7 mouse cellular contexts compared by ENCODE assay signal in genomic region chr11:86738308-86738707, GRCm38 (mm10). TPM values are rescaled to one million over a fixed set of nuclear protein-coding genes. Genes with fewer than 3 reads are reported as not detected.
A peak's percentile ranks its signal among the peaks of the same experiment; 100 is the strongest.
DNase-seq lines count a peak whose midpoint lies in the region; ATAC-seq and TF ChIP-seq lines count a peak whose summit lies in the region.
"Not testable (repeated sequence)": the region's sequence is repeated elsewhere in the genome, so short reads cannot be mapped to it uniquely, and the experiment has no call there.

No protein-coding gene starts in this region.

- not testable (repeated sequence) for ATAC-seq in liver, embryonic 13.5 days (ENCODE audit: low read depth); lung, postnatal 0 days; stomach, postnatal 0 days (ENCODE audit: low FRiP score, low TSS enrichment)

- H3K4me3 ChIP-seq in E14TG2a.4 (replicated peaks; ENCODE audit: low read length); heart, adult 2 months; layer of hippocampus, adult 2 months; liver, embryonic 13.5 days (replicated peaks); lung, postnatal 0 days (ENCODE audit: low read depth, low read length); stomach, postnatal 0 days (ENCODE audit: low read depth, low read length): not testable (repeated sequence)

- not testable (repeated sequence) for H3K27me3 ChIP-seq in E14TG2a.4 (ENCODE audit: insufficient read depth, low read length); heart, adult 2 months (ENCODE audit: control insufficient read depth, insufficient read depth, low read length); liver, embryonic 13.5 days; lung, postnatal 0 days (replicated peaks; ENCODE audit: insufficient read depth, low read length); stomach, postnatal 0 days (ENCODE audit: control insufficient read depth, insufficient read depth, low read length)

- H3K9me3 ChIP-seq in E14TG2a.4 (ENCODE audit: low read length); liver, embryonic 13.5 days (replicated peaks); lung, postnatal 0 days (ENCODE audit: low read length); stomach, postnatal 0 days (ENCODE audit: control insufficient read depth, low read length): not testable (repeated sequence)

- peak overlapping the region; percentile 21; the same call in 1 of the 2 replicates for H3K4me2 ChIP-seq in liver, embryonic 13.5 days
- not testable (repeated sequence) for H3K4me2 ChIP-seq in lung, postnatal 0 days (replicated peaks; ENCODE audit: low read depth, low read length); stomach, postnatal 0 days (replicated peaks; ENCODE audit: low read depth)

- WGBS in heart, adult 2 months: 96% methylated on average over 1 of the region's 1 CpGs
- 94% methylated on average over 1 of the region's 1 CpGs for WGBS in liver, embryonic 13.5 days (ENCODE audit: insufficient replicate concordance)
- 96% methylated on average over 1 of the region's 1 CpGs for WGBS in lung, postnatal 0 days
- 90% methylated on average over 1 of the region's 1 CpGs for WGBS in stomach, postnatal 0 days

- intact Hi-C loops in heart, adult 2 months (cut with DNase I): not testable (repeated sequence)

- peaks cover 37% of the 10 kb centered on the region for H3K36me3 ChIP-seq in E14TG2a.4 (ENCODE audit: insufficient read depth, low read length)
- H3K36me3 ChIP-seq in heart, adult 2 months (ENCODE audit: control insufficient read depth, insufficient read depth, low read length): peaks cover 55% of the 10 kb centered on the region
- H3K36me3 ChIP-seq in liver, embryonic 13.5 days: peaks cover 32% of the 10 kb centered on the region
- not testable (repeated sequence) for H3K36me3 ChIP-seq in lung, postnatal 0 days (ENCODE audit: insufficient read depth, low read length); stomach, postnatal 0 days (ENCODE audit: control insufficient read depth, insufficient read depth, low read length)

- TF ChIP-seq POLR2A in heart, adult 2 months (IDR thresholded peaks at IDR 0.05; ENCODE audit: insufficient read depth, low read depth, low read length): not testable (repeated sequence)

- not testable (repeated sequence) for H3K79me2 ChIP-seq in heart, adult 2 months (replicated peaks; ENCODE audit: control insufficient read depth, insufficient read depth, low read length)

- H3K27ac ChIP-seq in heart, adult 2 months; layer of hippocampus, adult 2 months; lung, postnatal 0 days (ENCODE audit: low read length); stomach, postnatal 0 days (replicated peaks): not testable (repeated sequence)
- peak overlapping the region; percentile 78 for H3K27ac ChIP-seq in liver, embryonic 13.5 days

- not testable (repeated sequence) for H3K9ac ChIP-seq in heart, adult 2 months (ENCODE audit: low read depth, low read length); liver, embryonic 13.5 days; lung, postnatal 0 days (replicated peaks; ENCODE audit: low read depth); stomach, postnatal 0 days (ENCODE audit: low read length)

- peak; percentile 26 for TF ChIP-seq CTCF in E14TG2a.4 (conservative IDR thresholded peaks at IDR 0.05; ENCODE audit: low read length)
- peak; percentile 52 for TF ChIP-seq CTCF in heart, adult 2 months (IDR thresholded peaks at IDR 0.05)
- peak; percentile 58 for TF ChIP-seq CTCF in layer of hippocampus, adult 2 months (conservative IDR thresholded peaks at IDR 0.05)
- peak; percentile 30 for TF ChIP-seq CTCF in lung, postnatal 0 days (IDR thresholded peaks at IDR 0.05)
- peak; percentile 28 for TF ChIP-seq CTCF in stomach, postnatal 0 days (IDR thresholded peaks at IDR 0.05; ENCODE audit: low read depth)

- H3K4me1 ChIP-seq in E14TG2a.4 (replicated peaks; ENCODE audit: low read depth, low read length): peaks cover 36% of the 10 kb centered on the region
- not testable (repeated sequence) for H3K4me1 ChIP-seq in heart, adult 2 months (ENCODE audit: control insufficient read depth, insufficient read depth, low read length); lung, postnatal 0 days (ENCODE audit: insufficient read depth, low read depth, low read length); stomach, postnatal 0 days (replicated peaks; ENCODE audit: control insufficient read depth, insufficient read depth)
- H3K4me1 ChIP-seq in liver, embryonic 13.5 days (replicated peaks): peaks cover 70% of the 10 kb centered on the region

- TF ChIP-seq EP300 in heart, adult 2 months (IDR thresholded peaks at IDR 0.05; ENCODE audit: insufficient read depth, low read depth, low read length); lung, postnatal 0 days (IDR thresholded peaks at IDR 0.05); stomach, postnatal 0 days (optimal IDR thresholded peaks at IDR 0.05): not testable (repeated sequence)

- DNase-seq in ZHBTc4 (ENCODE audit: low read depth, low spot score): peak; percentile 29
- DNase-seq in heart, adult 2 months; layer of hippocampus, adult 2 months (ENCODE audit: low spot score in 2 of 2); liver, embryonic 13.5 days; lung, postnatal 0 days (ENCODE audit: low spot score); stomach, postnatal 0 days (ENCODE audit: low spot score): not testable (repeated sequence)

RNA-seq across cellular contexts. Expression of gene Cltc, which starts 19.1 kb away (rescaled TPM):
- 100 to 1,000 TPM; 143 to 147 TPM for total RNA-seq in heart, adult 2 months (2021)
- 63.2 and 101 TPM in 2 replicates for polyA plus RNA-seq in heart, adult 2 months (2012; rRNA removed)
- total RNA-seq in layer of hippocampus, adult 2 months (2021): 100 to 1,000 TPM; 447 to 456 TPM
- 80.0 and 104 TPM in 2 replicates for polyA plus RNA-seq in liver, embryonic 13.5 days (2015; fragmentation: Nextera tagmentation; extraction: Ambion mirVana)
- polyA plus RNA-seq in lung, postnatal 0 days (2015; fragmentation: Nextera tagmentation; extraction: Ambion mirVana): 63.7 and 67.7 TPM in 2 replicates
- polyA plus RNA-seq in stomach, postnatal 0 days (2015; fragmentation: Nextera tagmentation; extraction: Ambion mirVana): 63.8 and 64.5 TPM in 2 replicates

RNA-seq across cellular contexts. Expression of gene Ptrh2, which starts 54.5 kb away (rescaled TPM):
- total RNA-seq in heart, adult 2 months (2021): 1 to 10 TPM; 5.9 to 6.4 TPM
- 3.7 and 5.2 TPM in 2 replicates for polyA plus RNA-seq in heart, adult 2 months (2012; rRNA removed)
- total RNA-seq in layer of hippocampus, adult 2 months (2021): 10 to 100 TPM in 1 of 2 experiments, 1 to 10 TPM in 1; 9.0 to 10.1 TPM
- polyA plus RNA-seq in liver, embryonic 13.5 days (2015; fragmentation: Nextera tagmentation; extraction: Ambion mirVana): 23.0 and 23.3 TPM in 2 replicates
- polyA plus RNA-seq in lung, postnatal 0 days (2015; fragmentation: Nextera tagmentation; extraction: Ambion mirVana): 11.7 and 12.2 TPM in 2 replicates
- polyA plus RNA-seq in stomach, postnatal 0 days (2015; fragmentation: Nextera tagmentation; extraction: Ambion mirVana): 19.4 and 19.8 TPM in 2 replicates

RNA-seq across cellular contexts. Expression of gene Vmp1, which starts 54.7 kb away (rescaled TPM):
- total RNA-seq in heart, adult 2 months (2021): 10 to 100 TPM; 58.2 to 66.9 TPM
- 34.0 and 59.2 TPM in 2 replicates for polyA plus RNA-seq in heart, adult 2 months (2012; rRNA removed)
- 100 to 1,000 TPM; 111 to 139 TPM for total RNA-seq in layer of hippocampus, adult 2 months (2021)
- 89.2 and 103 TPM in 2 replicates for polyA plus RNA-seq in liver, embryonic 13.5 days (2015; fragmentation: Nextera tagmentation; extraction: Ambion mirVana)
- polyA plus RNA-seq in lung, postnatal 0 days (2015; fragmentation: Nextera tagmentation; extraction: Ambion mirVana): 181 and 202 TPM in 2 replicates
- 162 and 181 TPM in 2 replicates for polyA plus RNA-seq in stomach, postnatal 0 days (2015; fragmentation: Nextera tagmentation; extraction: Ambion mirVana)
